Mouse (Mus musculus) neural tube, embryonic 12.5 days (tissue): ENCODE data around the gene Lemd2. TPM values are rescaled to one million over a fixed set of nuclear protein-coding genes. Genes with fewer than 3 reads are reported as not detected.
"Not testable (repeated sequence)": the region's sequence is repeated elsewhere in the genome, so short reads cannot be mapped to it uniquely, and the experiment has no call there.

Experiments
- ATAC-seq: fragments of 200-750 bp; cut with Nextera tagmentation; 2 replicates; pipeline ENCODE4 v1.8.0; 2017; ENCODE audit warnings: low read depth, mild to moderate bottlenecking, moderate TSS enrichment, moderate library complexity; ENCODE audit not compliant: low FRiP score
- H3K27ac ChIP-seq: fragments of 300-500 bp; sonication (generic); 2 replicates; pipeline ENCODE4 v1.5.1; 2016
- H3K27me3 ChIP-seq: fragments of 300-500 bp; sonication (generic); replicated peaks from 2 replicates; pipeline ENCODE4 v1.6.1; 2016; ENCODE audit warnings: mild to moderate bottlenecking
- H3K36me3 ChIP-seq: fragments of 300-500 bp; sonication (generic); 2 replicates; pipeline ENCODE4 v1.6.1; 2016; ENCODE audit warnings: mild to moderate bottlenecking
- H3K4me1 ChIP-seq: fragments of 300-500 bp; sonication (generic); 2 replicates; pipeline ENCODE4 v1.6.1; 2016
- H3K4me2 ChIP-seq: fragments of 300-500 bp; sonication (generic); replicated peaks from 2 replicates; pipeline ENCODE4 v1.6.1; 2016; ENCODE audit warnings: mild to moderate bottlenecking
- H3K4me3 ChIP-seq: fragments of 300-500 bp; sonication (generic); 2 replicates; pipeline ENCODE4 v1.5.1; 2016
- H3K9ac ChIP-seq: fragments of 300-500 bp; sonication (generic); 2 replicates; pipeline ENCODE4 v1.6.1; 2016; ENCODE audit warnings: mild to moderate bottlenecking
- H3K9me3 ChIP-seq: fragments of 300-500 bp; sonication (generic); 2 replicates; pipeline ENCODE4 v1.6.1; 2016; ENCODE audit warnings: mild to moderate bottlenecking
- WGBS: fragments of 180-500 bp; shearing (Covaris S2); methylation state at CpG from one replicate; pipeline ENCODE4 v1.1.7; 2016; 5-methylcytosine and 5-hydroxymethylcytosine counted together
- polyA plus RNA-seq: library from polyadenylated mRNA; unstranded; fragments of >200 nt; fragmentation: Nextera tagmentation; extraction: Ambion mirVana; gene quantifications from 2 replicates; pipeline ENCODE4 v1.2.1, GENCODE M21; 2016

The Lemd2 gene
- polyA plus RNA-seq, 1 experiment from 2014 or later = 34.5 TPM

DNA sequence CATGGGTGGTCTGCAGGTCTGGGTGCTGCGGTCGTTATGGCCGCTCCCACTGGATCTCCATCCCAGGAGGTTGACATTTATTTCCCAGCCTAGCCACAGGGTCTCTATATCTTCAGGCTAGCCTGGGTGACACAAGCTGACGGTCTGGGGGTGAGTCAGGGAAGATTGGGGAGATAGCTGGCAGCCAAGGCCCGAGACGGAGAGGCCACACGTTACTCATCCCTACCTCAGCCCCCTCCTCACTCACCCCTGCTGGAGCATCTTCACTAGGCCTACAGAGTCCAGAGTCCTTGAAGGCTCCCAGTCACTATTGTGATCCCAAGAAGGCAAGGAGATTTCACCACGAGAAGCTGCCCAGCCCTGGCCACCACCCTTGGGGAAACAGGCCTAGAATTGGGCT, 33.5 kb upstream of the Lemd2 start:
- Histone ChIP-seq H3K27ac (no peak overlapping the region), H3K4me2 (no peak overlapping the region), H3K4me1 (peaks cover 13% of the 10 kb centered on the region), H3K9ac (no peak overlapping the region), H3K36me3 (no peaks in the 10 kb centered on the region), H3K9me3 (no peaks in the 10 kb centered on the region), H3K4me3 (no peak overlapping the region), H3K27me3 (no peaks in the 10 kb centered on the region; the same call in 1 of the 2 replicates)
- 88% methylated on average over 8 of the region's 8 CpGs for WGBS
- no peak for ATAC-seq

- H3K4me3 ChIP-seq = no peak overlapping the region
- no peaks in the 10 kb centered on the region for H3K36me3 ChIP-seq
- no peak for ATAC-seq
- 79% methylated on average over 7 of the region's 7 CpGs for WGBS
- peaks cover 22% of the 10 kb centered on the region for H3K4me1 ChIP-seq
- no peaks in the 10 kb centered on the region for H3K9me3 ChIP-seq
- H3K9ac ChIP-seq = no peak overlapping the region
- no peaks in the 10 kb centered on the region; the same call in 1 of the 2 replicates for H3K27me3 ChIP-seq
- H3K27ac ChIP-seq = no peak overlapping the region
- no peak overlapping the region for H3K4me2 ChIP-seq
Observed at GRCm38 (mm10) chr17:27233298-27233697, 29.0 kb upstream of the Lemd2 start.

- no peaks in the 10 kb centered on the region for H3K36me3 ChIP-seq
- H3K27me3 ChIP-seq = no peaks in the 10 kb centered on the region; the same call in 1 of the 2 replicates
- no peak overlapping the region for H3K4me2 ChIP-seq
- H3K9me3 ChIP-seq = no peaks in the 10 kb centered on the region
- no peak overlapping the region for H3K27ac ChIP-seq
- WGBS = 83% methylated on average over 3 of the region's 3 CpGs
- no peak for ATAC-seq
- H3K9ac ChIP-seq = no peak overlapping the region
- H3K4me3 ChIP-seq = no peak overlapping the region
- peaks cover 27% of the 10 kb centered on the region for H3K4me1 ChIP-seq
Observed at GRCm38 (mm10) chr17:27232176-27232575, 27.9 kb upstream of the Lemd2 start.

DNA sequence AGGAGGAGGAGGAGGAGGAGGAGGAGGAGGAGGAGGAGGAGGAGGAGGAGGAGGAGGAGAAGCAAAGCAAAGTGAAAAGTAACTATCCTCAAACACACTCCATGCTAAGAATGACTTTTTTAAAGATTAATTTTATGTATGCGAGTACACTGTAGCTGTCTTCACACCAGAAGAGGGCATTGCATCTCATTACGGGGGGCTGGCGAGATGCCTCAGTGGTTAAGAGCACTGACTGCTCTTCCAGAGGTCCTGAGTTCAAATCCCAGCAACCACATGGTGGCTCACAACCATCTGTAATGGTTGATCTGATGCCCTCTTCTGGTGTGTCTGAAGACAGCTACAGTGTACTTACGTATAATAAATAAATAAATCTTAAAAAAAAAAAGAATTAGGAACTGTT, 27.3 kb upstream of the Lemd2 start:
- peaks cover 33% of the 10 kb centered on the region for H3K4me1 ChIP-seq
- H3K27ac ChIP-seq, H3K9me3 ChIP-seq, H3K36me3 ChIP-seq, H3K27me3 ChIP-seq, ATAC-seq, H3K4me2 ChIP-seq, H3K4me3 ChIP-seq, H3K9ac ChIP-seq: not testable (repeated sequence)
- WGBS = 95% methylated on average over 4 of the region's 4 CpGs

DNA sequence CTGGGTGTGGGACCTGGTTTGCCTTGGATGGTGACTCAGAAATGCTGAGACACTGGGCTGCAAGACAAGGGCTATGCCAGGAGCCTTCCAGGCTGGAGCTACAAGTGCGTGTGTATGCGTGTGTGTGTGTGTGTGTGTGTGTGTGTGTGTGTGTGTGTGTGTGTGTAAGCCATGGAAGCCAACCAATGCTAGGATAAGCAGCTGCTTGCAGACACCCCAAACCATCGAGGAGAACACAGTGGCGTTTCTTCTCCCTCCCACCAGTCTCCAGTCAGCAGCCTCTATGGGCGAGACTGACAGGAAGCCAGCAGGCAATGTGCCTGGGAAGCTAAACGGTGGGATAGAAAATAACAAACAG, 26.9 kb upstream of the Lemd2 start:
- Histone ChIP-seq H3K4me2 (no peak overlapping the region), H3K36me3 (no peaks in the 10 kb centered on the region), H3K9me3 (no peaks in the 10 kb centered on the region), H3K27me3 (no peaks in the 10 kb centered on the region), H3K4me3 (no peak overlapping the region), H3K4me1 (peaks cover 35% of the 10 kb centered on the region), H3K9ac (no peak overlapping the region), H3K27ac (no peak overlapping the region)
- WGBS = 66% methylated on average over 6 of the region's 6 CpGs
- ATAC-seq = no peak

GRCm38 (mm10) chr17:27230455-27231145, 26.3 kb upstream of the Lemd2 start:
- peaks cover 35% of the 10 kb centered on the region for H3K4me1 ChIP-seq
- no peaks in the 10 kb centered on the region for H3K9me3 ChIP-seq
- ATAC-seq = no peak
- H3K4me2 ChIP-seq = no peak overlapping the region
- no peak overlapping the region for H3K9ac ChIP-seq
- H3K27ac ChIP-seq = no peak overlapping the region
- no peaks in the 10 kb centered on the region for H3K36me3 ChIP-seq
- H3K27me3 ChIP-seq = no peaks in the 10 kb centered on the region
- 51% methylated on average over 8 of the region's 8 CpGs for WGBS
- no peak overlapping the region for H3K4me3 ChIP-seq

GRCm38 (mm10) chr17:27229710-27230454, 25.6 kb upstream of the Lemd2 start:
- no peak overlapping the region; the same call in 1 of the 2 replicates for H3K27ac ChIP-seq
- H3K4me1 ChIP-seq = peaks cover 40% of the 10 kb centered on the region
- H3K27me3 ChIP-seq = no peaks in the 10 kb centered on the region
- no peak overlapping the region for H3K4me3 ChIP-seq
- no peak overlapping the region for H3K4me2 ChIP-seq
- 27% methylated on average over 14 of the region's 14 CpGs for WGBS
- no peaks in the 10 kb centered on the region for H3K9me3 ChIP-seq
- H3K36me3 ChIP-seq = no peaks in the 10 kb centered on the region
- ATAC-seq = no peak
- H3K9ac ChIP-seq = no peak overlapping the region

DNA sequence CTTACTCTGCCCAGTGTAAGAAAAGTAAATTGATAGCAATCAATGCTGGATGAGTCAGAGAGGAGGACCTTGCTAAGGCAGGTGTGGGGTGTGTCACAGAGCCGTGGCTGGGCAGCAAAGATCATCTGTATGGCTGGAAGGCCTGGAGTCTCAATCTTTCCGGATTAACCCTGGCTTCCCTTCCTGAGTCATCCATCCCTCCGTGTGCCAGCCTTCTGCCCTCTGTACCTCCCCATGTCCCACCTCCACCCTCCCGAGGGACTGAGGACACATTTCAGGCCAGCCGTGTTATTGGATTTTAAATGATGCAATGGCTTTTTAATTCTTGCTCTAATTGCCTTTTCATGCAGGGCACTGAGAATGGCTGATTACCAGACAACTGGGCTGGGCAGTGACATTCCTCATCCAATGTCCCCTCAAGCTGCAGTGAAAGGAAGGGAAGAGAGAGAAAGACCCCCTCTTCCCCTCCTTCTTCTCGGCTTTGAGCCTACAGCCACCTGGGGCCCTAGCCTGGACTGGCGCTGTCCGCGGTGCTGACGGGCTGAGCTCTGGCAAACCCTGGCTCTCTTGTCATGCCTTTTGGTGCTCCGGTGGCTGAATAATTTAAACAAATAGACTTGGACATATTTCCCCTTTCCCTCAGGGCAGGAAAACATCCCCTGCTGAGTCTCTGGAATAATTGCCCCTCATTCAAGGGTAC, 24.1 kb upstream of the Lemd2 start:
- Histone ChIP-seq H3K27ac (peak overlapping the region; percentile 28; the same call in 1 of the 2 replicates), H3K4me2 (no peak overlapping the region), H3K9me3 (no peaks in the 10 kb centered on the region), H3K36me3 (no peaks in the 10 kb centered on the region), H3K4me1 (peaks cover 40% of the 10 kb centered on the region), H3K27me3 (no peaks in the 10 kb centered on the region), H3K4me3 (no peak overlapping the region), H3K9ac (no peak overlapping the region)
- WGBS = 15% methylated on average over 11 of the region's 11 CpGs
- ATAC-seq = peak; percentile 77

GRCm38 (mm10) chr17:27227258-27227657, 23.0 kb upstream of the Lemd2 start:
- ATAC-seq = no peak
- H3K9me3 ChIP-seq = no peaks in the 10 kb centered on the region
- peaks cover 40% of the 10 kb centered on the region for H3K4me1 ChIP-seq
- H3K4me2 ChIP-seq = no peak overlapping the region
- no peak overlapping the region for H3K9ac ChIP-seq
- no peaks in the 10 kb centered on the region for H3K36me3 ChIP-seq
- H3K27me3 ChIP-seq = no peaks in the 10 kb centered on the region
- H3K27ac ChIP-seq = no peak overlapping the region
- no peak overlapping the region for H3K4me3 ChIP-seq
- WGBS = 67% methylated on average over 7 of the region's 7 CpGs

GRCm38 (mm10) chr17:27226701-27227100, 22.4 kb upstream of the Lemd2 start:
- no peak overlapping the region for H3K27ac ChIP-seq

GRCm38 (mm10) chr17:27225801-27226200, 21.5 kb upstream of the Lemd2 start:
- no peaks in the 10 kb centered on the region for H3K36me3 ChIP-seq
- no peaks in the 10 kb centered on the region for H3K9me3 ChIP-seq

More at GRCm38 (mm10) chr17:27226701-27227100, 22.4 kb upstream of the Lemd2 start:
- Histone ChIP-seq H3K4me2 (no peak overlapping the region), H3K9ac (no peak overlapping the region), H3K9me3 (no peaks in the 10 kb centered on the region), H3K4me1 (peaks cover 40% of the 10 kb centered on the region), H3K36me3 (no peaks in the 10 kb centered on the region), H3K4me3 (no peak overlapping the region), H3K27me3 (no peaks in the 10 kb centered on the region)
- WGBS = 55% methylated on average over 3 of the region's 3 CpGs
- ATAC-seq = no peak

DNA sequence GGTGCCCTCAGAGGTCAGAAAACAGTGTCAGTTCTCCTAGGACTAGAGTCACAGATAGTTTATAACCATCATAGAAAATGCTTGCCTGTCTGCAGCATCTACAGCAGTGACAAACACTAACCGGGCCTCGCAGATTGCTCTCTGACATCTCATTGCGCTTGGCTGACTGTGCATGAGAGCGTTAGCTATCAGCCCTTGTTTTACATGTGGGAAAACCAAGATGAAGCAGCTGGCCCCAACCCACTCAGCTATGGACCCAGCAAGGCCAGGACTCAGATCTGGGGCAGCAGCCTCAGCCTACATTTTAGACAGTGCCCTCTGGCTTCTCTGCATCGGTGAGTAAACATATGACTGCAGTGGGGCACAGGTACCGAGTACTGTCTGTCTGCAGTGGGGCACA, 19.6 kb upstream of the Lemd2 start:
- Histone ChIP-seq H3K9ac (no peak overlapping the region), H3K4me3 (no peak overlapping the region), H3K36me3 (no peaks in the 10 kb centered on the region), H3K27me3 (no peaks in the 10 kb centered on the region), H3K4me1 (peaks cover 26% of the 10 kb centered on the region), H3K9me3 (no peaks in the 10 kb centered on the region), H3K27ac (no peak overlapping the region), H3K4me2 (no peak overlapping the region)
- WGBS = 84% methylated on average over 6 of the region's 6 CpGs
- no peak for ATAC-seq

More at GRCm38 (mm10) chr17:27225801-27226200, 21.5 kb upstream of the Lemd2 start:
- 46% methylated on average over 10 of the region's 10 CpGs for WGBS
- no peaks in the 10 kb centered on the region for H3K27me3 ChIP-seq
- no peak overlapping the region for H3K4me2 ChIP-seq
- no peak overlapping the region for H3K4me3 ChIP-seq
- H3K9ac ChIP-seq = no peak overlapping the region
- no peak overlapping the region for H3K27ac ChIP-seq
- H3K4me1 ChIP-seq = peaks cover 40% of the 10 kb centered on the region
- no peak for ATAC-seq
